Mouse (Mus musculus): ENCODE results near the gene Clta.

GRCm38 (mm10) chr4:44049812-44050211 is 45.6 kb downstream of the Clta start:
- no peak for TF ChIP-seq CTCF (IDR thresholded peaks at IDR 0.05; ENCODE audit: low read depth, low read length)
- no peak for TF ChIP-seq GATA1 (IDR thresholded peaks at IDR 0.05; ENCODE audit: borderline replicate concordance, low read length)
- TF ChIP-seq GATA2 (IDR thresholded peaks at IDR 0.05; ENCODE audit: borderline replicate concordance, low read depth, low read length), result no peak
- TF ChIP-seq TAL1 (conservative IDR thresholded peaks at IDR 0.05; ENCODE audit: low read depth, low read length), result no peak
- no peak for TF ChIP-seq POLR2AphosphoS5 (IDR thresholded peaks at IDR 0.05; ENCODE audit: insufficient replicate concordance, low read depth, low read length)

All from G1E (cell line).